Mouse (Mus musculus): ENCODE measurements around the gene Rere.

DNA sequence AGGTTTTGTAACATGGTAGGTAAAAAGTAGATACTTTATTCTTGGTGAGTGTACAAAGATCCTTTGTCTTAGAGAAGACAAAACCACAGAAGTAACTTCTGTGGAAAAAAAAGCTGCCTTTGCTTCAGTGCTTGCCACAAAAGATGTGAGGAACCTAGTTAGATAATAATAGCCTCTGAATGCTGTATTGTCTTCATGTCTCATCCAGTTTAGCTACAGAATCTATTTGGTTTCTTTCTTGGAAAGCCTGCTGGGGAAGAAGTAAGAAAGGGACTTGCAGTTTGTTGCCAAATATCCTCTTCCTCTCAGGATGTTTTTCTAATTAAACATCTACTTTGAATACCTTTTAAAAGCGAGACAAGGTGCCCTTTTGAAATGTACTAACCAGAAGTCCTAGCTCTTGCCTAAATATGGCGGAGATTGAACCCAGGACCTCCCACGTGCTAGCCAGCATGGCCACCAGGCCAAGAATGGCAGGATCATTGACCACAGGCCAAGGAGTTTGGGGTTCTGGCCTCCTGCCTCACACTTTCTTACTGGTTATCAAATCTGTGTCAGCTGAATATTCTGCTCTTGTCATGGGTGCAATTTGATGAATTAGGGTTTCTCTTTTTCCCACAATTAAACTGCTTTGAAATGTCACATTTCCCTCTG, 42.9 kb upstream of the Rere start:
- TF ChIP-seq EP300 (optimal IDR thresholded peaks at IDR 0.05): no peak
- no peak for TF ChIP-seq CTCF (IDR thresholded peaks at IDR 0.05; ENCODE audit: low read depth)
